Comparison of ENCODE assay signal across 8 mouse cellular contexts in the genomic region with DNA sequence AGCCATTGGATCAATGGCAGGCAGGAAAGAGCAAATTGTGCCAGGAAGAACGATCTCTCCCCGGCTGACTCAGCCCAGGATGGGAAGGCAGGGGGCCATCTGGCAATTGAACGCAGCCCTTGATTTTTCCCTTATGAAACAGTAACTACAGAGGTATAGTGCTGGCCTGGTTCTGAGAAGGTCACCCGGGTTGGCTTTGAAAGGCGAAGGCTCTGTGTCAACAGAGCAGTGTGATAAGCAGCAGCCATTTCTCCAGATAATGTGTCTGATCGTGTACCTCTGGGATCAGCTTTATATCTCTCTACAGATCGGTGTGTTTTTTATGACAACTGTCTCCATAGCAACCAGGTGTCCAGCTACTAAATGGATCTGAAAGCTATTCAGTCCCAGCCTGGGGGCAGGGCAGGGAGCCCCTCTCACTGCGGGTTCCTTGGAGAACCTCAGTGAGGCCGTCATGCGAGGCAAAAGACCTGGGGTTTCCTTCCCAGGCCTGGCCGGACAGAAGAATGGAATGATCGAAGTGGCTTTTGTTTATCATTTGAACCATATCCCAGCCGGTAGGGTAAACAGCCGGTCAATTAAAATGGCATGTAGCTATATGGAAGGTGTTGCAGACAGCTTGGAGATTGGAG.
DNase-seq lines count a peak whose midpoint lies in the region; ATAC-seq and TF ChIP-seq lines count a peak whose summit lies in the region.

No protein-coding gene starts in this region.

- TF ChIP-seq EP300 in heart, postnatal 0 days (IDR thresholded peaks at IDR 0.05; ENCODE audit: low read depth): 0 out of 2 replicates have a peak, but pooled peaks have one; percentile 19

- no peaks in the 10 kb centered on the region for H3K9me3 ChIP-seq in lung, embryonic 16.5 days (ENCODE audit: control insufficient read depth, low read length)
- no peaks in the 10 kb centered on the region for H3K9me3 ChIP-seq in heart, postnatal 0 days (replicated peaks; ENCODE audit: control insufficient read depth, low read length)
- H3K9me3 ChIP-seq in liver, embryonic 16.5 days (replicated peaks; ENCODE audit: control insufficient read depth, low read length): no peaks in the 10 kb centered on the region

- WGBS in lung, embryonic 16.5 days: 22% methylated on average over 14 of the region's 14 CpGs
- WGBS in heart, postnatal 0 days: 38% methylated on average over 14 of the region's 14 CpGs
- 40% methylated on average over 14 of the region's 14 CpGs for WGBS in liver, embryonic 16.5 days (ENCODE audit: insufficient replicate concordance)

- ATAC-seq in lung, embryonic 16.5 days (ENCODE audit: low read depth): no peak
- ATAC-seq in heart, postnatal 0 days (ENCODE audit: insufficient read depth, low read depth): no peak
- peak; percentile 19; the same call in 1 of the 2 replicates for ATAC-seq in liver, embryonic 16.5 days (ENCODE audit: low read depth)

- H3K27me3 ChIP-seq in lung, embryonic 16.5 days (ENCODE audit: control insufficient read depth, insufficient read depth, low read depth, low read length): no peaks in the 10 kb centered on the region
- H3K27me3 ChIP-seq in heart, postnatal 0 days (ENCODE audit: control insufficient read depth, insufficient read depth, low read length): no peaks in the 10 kb centered on the region
- H3K27me3 ChIP-seq in liver, embryonic 16.5 days (ENCODE audit: control insufficient read depth, insufficient read depth, low read depth, low read length): no peaks in the 10 kb centered on the region

- peak overlapping the region; percentile 48 for H3K9ac ChIP-seq in lung, embryonic 16.5 days (ENCODE audit: low read length)
- peak overlapping the region; percentile 40; the same call in 1 of the 2 replicates for H3K9ac ChIP-seq in heart, postnatal 0 days (replicated peaks; ENCODE audit: low read depth, low read length)
- H3K9ac ChIP-seq in liver, embryonic 16.5 days (ENCODE audit: low read depth, low read length): no peak overlapping the region

- H3K4me1 ChIP-seq in lung, embryonic 16.5 days (replicated peaks; ENCODE audit: control insufficient read depth, insufficient read depth, low read length): peaks cover 63% of the 10 kb centered on the region
- peaks cover 49% of the 10 kb centered on the region for H3K4me1 ChIP-seq in heart, postnatal 0 days (ENCODE audit: control insufficient read depth, insufficient read depth)
- peaks cover 41% of the 10 kb centered on the region for H3K4me1 ChIP-seq in liver, embryonic 16.5 days (ENCODE audit: control insufficient read depth, low read depth, low read length)

- no peak for DNase-seq in lung, postnatal 25 days (ENCODE audit: low spot score)
- peak; percentile 47 to 57 for DNase-seq in cerebellum, postnatal 14 days
- peak; percentile 45 for DNase-seq in heart, postnatal 0 days (ENCODE audit: low spot score)
- no peak for DNase-seq in frontal cortex, adult 2 months (ENCODE audit: extremely low spot score in 1 of 2, low spot score in 1 of 2)
- DNase-seq in layer of hippocampus, adult 11-12 months (ENCODE audit: low spot score): no peak
- DNase-seq in ovary, postnatal 14 days (ENCODE audit: low spot score): no peak

- H3K4me3 ChIP-seq in lung, embryonic 16.5 days (ENCODE audit: low read length): no peak overlapping the region
- no peak overlapping the region for H3K4me3 ChIP-seq in heart, postnatal 0 days (ENCODE audit: low read depth, low read length)
- no peak overlapping the region for H3K4me3 ChIP-seq in liver, embryonic 16.5 days (ENCODE audit: low read depth, low read length)

- H3K36me3 ChIP-seq in lung, embryonic 16.5 days (ENCODE audit: control insufficient read depth, insufficient read depth, low read length): no peaks in the 10 kb centered on the region
- no peaks in the 10 kb centered on the region for H3K36me3 ChIP-seq in heart, postnatal 0 days (replicated peaks; ENCODE audit: control insufficient read depth, insufficient read depth, low read length)
- no peaks in the 10 kb centered on the region for H3K36me3 ChIP-seq in liver, embryonic 16.5 days (ENCODE audit: control insufficient read depth, insufficient read depth)

- no peak for TF ChIP-seq CTCF in heart, postnatal 0 days (IDR thresholded peaks at IDR 0.05; ENCODE audit: low read depth)

- H3K27ac ChIP-seq in lung, embryonic 16.5 days (ENCODE audit: low read length): peak overlapping the region; percentile 98
- peak overlapping the region; percentile 86 for H3K27ac ChIP-seq in heart, postnatal 0 days (ENCODE audit: low read depth)
- 0 out of 2 replicates have a peak overlapping the region, but pooled peaks have one; percentile 17 for H3K27ac ChIP-seq in liver, embryonic 16.5 days (ENCODE audit: low read length)

- H3K4me2 ChIP-seq in lung, embryonic 16.5 days (ENCODE audit: low read depth, low read length): no peak overlapping the region
- H3K4me2 ChIP-seq in heart, postnatal 0 days (ENCODE audit: low read depth, low read length): peak overlapping the region; percentile 40; the same call in 1 of the 2 replicates
- H3K4me2 ChIP-seq in liver, embryonic 16.5 days (ENCODE audit: low read depth, low read length): no peak overlapping the region

Comparison
In these comparisons a context has a peak if more than half of its experiments do, and no peak if none do; other contexts are left out.
1. H3K27ac ChIP-seq: peak in every context shown above with its lines; median percentile 98 in lung, embryonic 16.5 days; 86 in heart, postnatal 0 days; 17 in liver, embryonic 16.5 days.
2. DNase-seq: peak in cerebellum, postnatal 14 days (2 of 2) and heart, postnatal 0 days (single experiment); none in lung, postnatal 25 days (single experiment), frontal cortex, adult 2 months (0 of 2), layer of hippocampus, adult 11-12 months (single experiment) and ovary, postnatal 14 days (single experiment).